Comparison of ENCODE assay signal across 28 mouse cellular contexts in genomic region chr16:93131404-93131803, GRCm38 (mm10).
DNase-seq lines count a peak whose midpoint lies in the region; ATAC-seq and TF ChIP-seq lines count a peak whose summit lies in the region.
"Had no signal": no experiment of that assay in that cellular context is flagged by ENCODE, and none has a peak within 500 bp of the region (broad histone marks: within the 10 kb centered on the region; RNA-seq: fewer than 3 reads in every experiment).

No protein-coding gene starts in this region.

- H3K36me3 ChIP-seq in embryonic facial prominence, embryonic 13.5 days = no peaks in the 10 kb centered on the region
- H3K36me3 ChIP-seq in embryonic facial prominence, embryonic 10.5 days (replicated peaks) = no peaks in the 10 kb centered on the region
- peaks cover 0 to 55% of the 10 kb centered on the region in 2 experiments; a peak in 2 of 4 replicates for H3K36me3 ChIP-seq in MEL (ENCODE audit: control insufficient read depth in 1 of 2, insufficient read depth in 2 of 2, low read length in 2 of 2)
- H3K36me3 ChIP-seq in liver, postnatal 0 days (replicated peaks; ENCODE audit: insufficient read depth, low read length) = no peaks in the 10 kb centered on the region
- no peaks in the 10 kb centered on the region for H3K36me3 ChIP-seq in midbrain, postnatal 0 days (ENCODE audit: insufficient read depth, low read length)
- H3K36me3 ChIP-seq: embryonic facial prominence, embryonic 12.5 days; forebrain, embryonic 15.5 days; G1E; hindbrain, embryonic 15.5 days; limb, embryonic 12.5 days; midbrain, embryonic 13.5 days; neural tube, embryonic 12.5 days had no signal

- 83% methylated on average over 5 of the region's 5 CpGs for WGBS in embryonic facial prominence, embryonic 13.5 days
- WGBS in embryonic facial prominence, embryonic 10.5 days = 92% methylated on average over 5 of the region's 5 CpGs
- 60% methylated on average over 5 of the region's 5 CpGs for WGBS in liver, postnatal 0 days (ENCODE audit: insufficient replicate concordance)
- WGBS in midbrain, postnatal 0 days = 92% methylated on average over 5 of the region's 5 CpGs

- peak overlapping the region; percentile 64; the same call in 1 of the 2 replicates for H3K27ac ChIP-seq in embryonic facial prominence, embryonic 13.5 days
- H3K27ac ChIP-seq in embryonic facial prominence, embryonic 10.5 days (replicated peaks) = no peak overlapping the region
- H3K27ac ChIP-seq in MEL (ENCODE audit: control insufficient read depth, low read depth, low read length) = peak overlapping the region; percentile 81
- peak overlapping the region; percentile 86; the same call in 1 of the 2 replicates for H3K27ac ChIP-seq in liver, postnatal 0 days (ENCODE audit: low read depth)
- H3K27ac ChIP-seq in midbrain, postnatal 0 days (ENCODE audit: low read depth, low read length) = no peak overlapping the region
- H3K27ac ChIP-seq: embryonic facial prominence, embryonic 12.5 days; forebrain, embryonic 15.5 days; hindbrain, embryonic 15.5 days; kidney, postnatal 0 days; limb, embryonic 12.5 days; midbrain, embryonic 13.5 days; neural tube, embryonic 12.5 days had no signal

- no peaks in the 10 kb centered on the region for H3K79me2 ChIP-seq in MEL (ENCODE audit: control insufficient read depth, insufficient read depth, low read length, poor library complexity)

- peak; percentile 82 to 96 for TF ChIP-seq EP300 in MEL (IDR thresholded peaks at IDR 0.05; ENCODE audit: low read depth in 1 of 2, low read length in 2 of 2)
- TF ChIP-seq EP300 in liver, postnatal 0 days (IDR thresholded peaks at IDR 0.05; ENCODE audit: low read depth) = peak; percentile 94

- TF ChIP-seq POLR2A in MEL (IDR thresholded peaks at IDR 0.05; ENCODE audit: control insufficient read depth in 1 of 2, insufficient read depth in 1 of 2, low read depth in 1 of 2, low read length in 2 of 2, poor library complexity in 1 of 2) = no peak

- H3K4me2 ChIP-seq in embryonic facial prominence, embryonic 13.5 days = no peak overlapping the region
- H3K4me2 ChIP-seq in liver, postnatal 0 days (ENCODE audit: low read depth, low read length) = no peak overlapping the region
- H3K4me2 ChIP-seq in midbrain, postnatal 0 days (ENCODE audit: low read depth, low read length, poor library complexity, severe bottlenecking) = no peak overlapping the region
- H3K4me2 ChIP-seq: embryonic facial prominence, embryonic 12.5 days; forebrain, embryonic 15.5 days; hindbrain, embryonic 15.5 days; limb, embryonic 12.5 days; midbrain, embryonic 13.5 days; neural tube, embryonic 12.5 days had no signal

- ATAC-seq in embryonic facial prominence, embryonic 13.5 days (ENCODE audit: insufficient number of reproducible peaks, insufficient read depth, low FRiP score, low TSS enrichment, low read depth) = no peak
- ATAC-seq in erythroid progenitor cell, adult 5-6 weeks (replicated peaks; ENCODE audit: low FRiP score, poor library complexity, severe bottlenecking) = peak; percentile 56
- peak; percentile 15 for ATAC-seq in liver, postnatal 0 days
- no peak for ATAC-seq in midbrain, postnatal 0 days (ENCODE audit: low FRiP score)
- ATAC-seq: activated CD4-positive, CD25-positive, alpha-beta regulatory T cell, adult 4 months; forebrain, embryonic 15.5 days; midbrain, embryonic 13.5 days had no signal

- peaks cover 12% of the 10 kb centered on the region; the same call in 1 of the 2 replicates for H3K4me1 ChIP-seq in embryonic facial prominence, embryonic 13.5 days
- no peaks in the 10 kb centered on the region for H3K4me1 ChIP-seq in embryonic facial prominence, embryonic 10.5 days
- peaks cover 52 to 55% of the 10 kb centered on the region in 2 experiments for H3K4me1 ChIP-seq in MEL (ENCODE audit: control insufficient read depth in 1 of 2, insufficient read depth in 2 of 2, low read length in 2 of 2)
- peaks cover 43% of the 10 kb centered on the region for H3K4me1 ChIP-seq in liver, postnatal 0 days (ENCODE audit: insufficient read depth)
- H3K4me1 ChIP-seq in midbrain, postnatal 0 days (ENCODE audit: insufficient read depth, low read length) = no peaks in the 10 kb centered on the region
- H3K4me1 ChIP-seq: embryonic facial prominence, embryonic 12.5 days; forebrain, embryonic 15.5 days; hindbrain, embryonic 15.5 days; midbrain, embryonic 13.5 days; neural tube, embryonic 12.5 days had no signal

- no peak overlapping the region for H3K9ac ChIP-seq in embryonic facial prominence, embryonic 13.5 days
- peak overlapping the region; percentile 33 for H3K9ac ChIP-seq in MEL (ENCODE audit: control insufficient read depth, low read depth, low read length, poor library complexity, severe bottlenecking)
- no peak overlapping the region for H3K9ac ChIP-seq in liver, postnatal 0 days (replicated peaks)
- no peak overlapping the region for H3K9ac ChIP-seq in midbrain, postnatal 0 days (replicated peaks; ENCODE audit: low read length, poor library complexity, severe bottlenecking)
- H3K9ac ChIP-seq: embryonic facial prominence, embryonic 12.5 days; forebrain, embryonic 15.5 days; hindbrain, embryonic 15.5 days; limb, embryonic 12.5 days; midbrain, embryonic 13.5 days; neural tube, embryonic 12.5 days had no signal

- H3K4me3 ChIP-seq in embryonic facial prominence, embryonic 13.5 days = no peak overlapping the region
- no peak overlapping the region for H3K4me3 ChIP-seq in embryonic facial prominence, embryonic 10.5 days
- no peak overlapping the region for H3K4me3 ChIP-seq in MEL (ENCODE audit: control insufficient read depth in 1 of 2, insufficient read depth in 1 of 2, low read depth in 2 of 2, low read length in 2 of 2)
- H3K4me3 ChIP-seq in liver, postnatal 0 days (ENCODE audit: low read depth, low read length) = no peak overlapping the region
- H3K4me3 ChIP-seq in midbrain, postnatal 0 days (ENCODE audit: low read depth, low read length) = no peak overlapping the region
- H3K4me3 ChIP-seq: embryonic facial prominence, embryonic 12.5 days; forebrain, embryonic 15.5 days; hindbrain, embryonic 15.5 days; limb, embryonic 12.5 days; midbrain, embryonic 13.5 days; neural tube, embryonic 12.5 days had no signal

- no peaks in the 10 kb centered on the region for H3K9me3 ChIP-seq in embryonic facial prominence, embryonic 13.5 days
- no peaks in the 10 kb centered on the region for H3K9me3 ChIP-seq in embryonic facial prominence, embryonic 10.5 days
- no peaks in the 10 kb centered on the region for H3K9me3 ChIP-seq in MEL (replicated peaks; ENCODE audit: insufficient read depth, low read length)
- H3K9me3 ChIP-seq in liver, postnatal 0 days (ENCODE audit: low read length) = no peaks in the 10 kb centered on the region
- H3K9me3 ChIP-seq in midbrain, postnatal 0 days (ENCODE audit: low read length) = no peaks in the 10 kb centered on the region
- H3K9me3 ChIP-seq: embryonic facial prominence, embryonic 12.5 days; forebrain, embryonic 15.5 days; G1E; hindbrain, embryonic 15.5 days; limb, embryonic 12.5 days; midbrain, embryonic 13.5 days; neural tube, embryonic 12.5 days had no signal

- DNase-seq in embryonic facial prominence, embryonic 10.5 days (ENCODE audit: low spot score) = no peak
- peak; percentile 90 for DNase-seq in MEL (ENCODE audit: low read depth, low spot score)
- peak; percentile 55 for DNase-seq in liver, postnatal 0 days
- DNase-seq in midbrain, postnatal 0 days (ENCODE audit: low spot score) = no peak
- DNase-seq in frontal cortex, adult 2 months (ENCODE audit: extremely low spot score in 1 of 2, low spot score in 1 of 2) = no peak
- no peak for DNase-seq in layer of hippocampus, adult 11-12 months (ENCODE audit: low spot score)
- DNase-seq: adrenal gland, postnatal 14 days; cerebellum, adult 9-11 months; gastrocnemius, postnatal 14 days; heart, adult 11 months; kidney, adult 2 months; lung, adult 2 months; lung, postnatal 14 days; right cerebral cortex, postnatal 25 days; thymus, adult 18-20 months; thymus, postnatal 4 days had no signal

- TF ChIP-seq RAD21 in MEL (IDR thresholded peaks at IDR 0.05; ENCODE audit: low read depth, low read length) = no peak

- H3K27me3 ChIP-seq in embryonic facial prominence, embryonic 13.5 days = no peaks in the 10 kb centered on the region
- H3K27me3 ChIP-seq in embryonic facial prominence, embryonic 10.5 days (replicated peaks; ENCODE audit: low read depth, poor library complexity, severe bottlenecking) = no peaks in the 10 kb centered on the region
- no peaks in the 10 kb centered on the region for H3K27me3 ChIP-seq in MEL (ENCODE audit: control insufficient read depth in 1 of 2, insufficient read depth in 2 of 2, low read length in 2 of 2)
- H3K27me3 ChIP-seq in liver, postnatal 0 days (ENCODE audit: insufficient read depth, low read length) = no peaks in the 10 kb centered on the region
- H3K27me3 ChIP-seq in midbrain, postnatal 0 days (ENCODE audit: insufficient read depth, low read length) = no peaks in the 10 kb centered on the region
- H3K27me3 ChIP-seq: CH12.LX; embryonic facial prominence, embryonic 12.5 days; forebrain, embryonic 15.5 days; hindbrain, embryonic 15.5 days; midbrain, embryonic 13.5 days; neural tube, embryonic 12.5 days had no signal

- TF ChIP-seq CTCF in MEL (IDR thresholded peaks at IDR 0.05 in 2 of 3, conservative IDR thresholded peaks at IDR 0.05 in 1 of 3; ENCODE audit: control insufficient read depth in 1 of 3, insufficient read depth in 1 of 3, low read depth in 2 of 3, low read length in 3 of 3, poor library complexity in 1 of 3, severe bottlenecking in 1 of 3) = no peak
- no peak for TF ChIP-seq CTCF in liver, postnatal 0 days (IDR thresholded peaks at IDR 0.05; ENCODE audit: low read depth)
- TF ChIP-seq CTCF in midbrain, postnatal 0 days (IDR thresholded peaks at IDR 0.05) = no peak

TF ChIP-seq in MEL, 35 proteins besides CTCF, POLR2A, EP300 and RAD21 (continues in another document):
- TF ChIP-seq GABPA (IDR thresholded peaks at IDR 0.05; ENCODE audit: low read depth, low read length) = no peak
- TF ChIP-seq MEF2A (IDR thresholded peaks at IDR 0.05; ENCODE audit: extremely low read depth, insufficient replicate concordance, low read depth, low read length, poor library complexity, severe bottlenecking) = no peak
- TF ChIP-seq POLR2AphosphoS5 (IDR thresholded peaks at IDR 0.05; ENCODE audit: borderline replicate concordance, low read depth, low read length) = no peak
- TF ChIP-seq MAZ (IDR thresholded peaks at IDR 0.05; ENCODE audit: low read depth, low read length) = 0 out of 2 replicates have a peak, but pooled peaks have one; percentile 12
- TF ChIP-seq POLR2AphosphoS2 (IDR thresholded peaks at IDR 0.05; ENCODE audit: low read length) = peak; percentile 65; the same call in 1 of the 2 replicates
- 0 out of 2 replicates have a peak, but pooled peaks have one; percentile 26 for TF ChIP-seq MYB (IDR thresholded peaks at IDR 0.05; ENCODE audit: low read depth, low read length)
- TF ChIP-seq SIN3A (IDR thresholded peaks at IDR 0.05; ENCODE audit: low read length) = peak; percentile 81
- TF ChIP-seq CHD2 (IDR thresholded peaks at IDR 0.05; ENCODE audit: low read length) = no peak
- no peak for TF ChIP-seq USF1 (IDR thresholded peaks at IDR 0.05; ENCODE audit: low read depth, low read length)
- no peak for TF ChIP-seq NRF1 (IDR thresholded peaks at IDR 0.05; ENCODE audit: insufficient read depth, low read depth, low read length, poor library complexity, severe bottlenecking)
- 0 out of 2 replicates have a peak, but pooled peaks have one; percentile 13 for TF ChIP-seq TBP (IDR thresholded peaks at IDR 0.05; ENCODE audit: low read depth, low read length)

Comparison
In these comparisons a context has a peak if more than half of its experiments do, and no peak if none do; other contexts are left out.
1. H3K27ac ChIP-seq: peak in embryonic facial prominence, embryonic 13.5 days (single experiment), MEL (single experiment) and liver, postnatal 0 days (single experiment); none in embryonic facial prominence, embryonic 10.5 days (single experiment) and midbrain, postnatal 0 days (single experiment).
2. ATAC-seq: peak in erythroid progenitor cell, adult 5-6 weeks (single experiment) and liver, postnatal 0 days (single experiment); none in embryonic facial prominence, embryonic 13.5 days (single experiment) and midbrain, postnatal 0 days (single experiment).
3. DNase-seq: peak in MEL (single experiment) and liver, postnatal 0 days (single experiment); none in embryonic facial prominence, embryonic 10.5 days (single experiment), midbrain, postnatal 0 days (single experiment), frontal cortex, adult 2 months (0 of 2) and layer of hippocampus, adult 11-12 months (single experiment).